Mouse (Mus musculus): ENCODE measurements around the gene Rxfp3. TPM values are rescaled to one million over a fixed set of nuclear protein-coding genes. Genes with fewer than 3 reads are reported as not detected.
A peak's percentile ranks its signal among the peaks of the same experiment; 100 is the strongest.

Rxfp3 gene
- total RNA-seq, 1 experiment, result 0.13 TPM

- TF ChIP-seq MAFK (IDR thresholded peaks at IDR 0.05; ENCODE audit: insufficient read depth, low read depth, low read length) (no peak), CHD2 (IDR thresholded peaks at IDR 0.05; ENCODE audit: low read depth, low read length) (no peak), HCFC1 (IDR thresholded peaks at IDR 0.05; ENCODE audit: borderline replicate concordance, insufficient read depth, low read length) (no peak), ZNF384 (IDR thresholded peaks at IDR 0.05; ENCODE audit: low read depth, low read length) (no peak), ZC3H11A (IDR thresholded peaks at IDR 0.05; ENCODE audit: borderline replicate concordance, low read depth, low read length) (no peak)
- Histone ChIP-seq H3K9me3 (ENCODE audit: control insufficient read depth, insufficient read depth, low read depth, low read length) (no peaks in the 10 kb centered on the region), H3K36me3 (ENCODE audit: control insufficient read depth, insufficient read depth, low read length, poor library complexity, severe bottlenecking) (no peaks in the 10 kb centered on the region), H3K9ac (ENCODE audit: insufficient read depth, low read depth, low read length, poor library complexity, severe bottlenecking) (no peak overlapping the region), H3K4me3 (ENCODE audit: insufficient read depth in 1 of 2, low read depth in 1 of 2, low read length in 2 of 2, poor library complexity in 1 of 2, severe bottlenecking in 1 of 2) (no peak overlapping the region), H3K27ac (ENCODE audit: insufficient read depth, low read depth, low read length, poor library complexity, severe bottlenecking) (no peak overlapping the region), H3K4me1 (ENCODE audit: control insufficient read depth in 2 of 2, insufficient read depth in 2 of 2, low read length in 2 of 2, poor library complexity in 1 of 2) (no peaks in the 10 kb centered on the region)
- in situ Hi-C loops (cut with MboI; ENCODE audit: low sequenced_read_pairs in 2 of 2, unreplicated experiment in 2 of 2), result no loop called here
- no peak for DNase-seq (ENCODE audit: low read depth, low spot score)
Measured at GRCm38 (mm10) chr15:11010976-11011548, 26.7 kb downstream of the Rxfp3 start.

- Histone ChIP-seq H3K4me1 (ENCODE audit: control insufficient read depth in 2 of 2, insufficient read depth in 2 of 2, low read length in 2 of 2, poor library complexity in 1 of 2) (no peaks in the 10 kb centered on the region), H3K9ac (ENCODE audit: insufficient read depth, low read depth, low read length, poor library complexity, severe bottlenecking) (no peak overlapping the region), H3K36me3 (ENCODE audit: control insufficient read depth, insufficient read depth, low read length, poor library complexity, severe bottlenecking) (no peaks in the 10 kb centered on the region), H3K4me3 (ENCODE audit: insufficient read depth in 1 of 2, low read depth in 1 of 2, low read length in 2 of 2, poor library complexity in 1 of 2, severe bottlenecking in 1 of 2) (no peak overlapping the region), H3K9me3 (ENCODE audit: control insufficient read depth, insufficient read depth, low read depth, low read length) (no peaks in the 10 kb centered on the region), H3K27ac (ENCODE audit: insufficient read depth, low read depth, low read length, poor library complexity, severe bottlenecking) (no peak overlapping the region)
- TF ChIP-seq CHD2 (IDR thresholded peaks at IDR 0.05; ENCODE audit: low read depth, low read length) (no peak), ZC3H11A (IDR thresholded peaks at IDR 0.05; ENCODE audit: borderline replicate concordance, low read depth, low read length) (peak; percentile 35; the same call in 1 of the 2 replicates)
- DNase-seq (ENCODE audit: low read depth, low spot score), result peak; percentile 20
- in situ Hi-C loops (cut with MboI; ENCODE audit: low sequenced_read_pairs in 2 of 2, unreplicated experiment in 2 of 2), result no loop called here
Measured at GRCm38 (mm10) chr15:11008756-11009155, 29.0 kb downstream of the Rxfp3 start.

- H3K9me3 ChIP-seq (ENCODE audit: control insufficient read depth, insufficient read depth, low read depth, low read length), result no peaks in the 10 kb centered on the region
- TF ChIP-seq ZC3H11A (IDR thresholded peaks at IDR 0.05; ENCODE audit: borderline replicate concordance, low read depth, low read length), result no peak
- TF ChIP-seq MAFK (IDR thresholded peaks at IDR 0.05; ENCODE audit: insufficient read depth, low read depth, low read length), result no peak
- TF ChIP-seq CHD2 (IDR thresholded peaks at IDR 0.05; ENCODE audit: low read depth, low read length), result no peak
- TF ChIP-seq HCFC1 (IDR thresholded peaks at IDR 0.05; ENCODE audit: borderline replicate concordance, insufficient read depth, low read length), result no peak
- no peak for TF ChIP-seq ZNF384 (IDR thresholded peaks at IDR 0.05; ENCODE audit: low read depth, low read length)
- no peak for DNase-seq (ENCODE audit: low read depth, low spot score)
Measured at GRCm38 (mm10) chr15:11004646-11005045, 33.1 kb downstream of the Rxfp3 start.

DNA sequence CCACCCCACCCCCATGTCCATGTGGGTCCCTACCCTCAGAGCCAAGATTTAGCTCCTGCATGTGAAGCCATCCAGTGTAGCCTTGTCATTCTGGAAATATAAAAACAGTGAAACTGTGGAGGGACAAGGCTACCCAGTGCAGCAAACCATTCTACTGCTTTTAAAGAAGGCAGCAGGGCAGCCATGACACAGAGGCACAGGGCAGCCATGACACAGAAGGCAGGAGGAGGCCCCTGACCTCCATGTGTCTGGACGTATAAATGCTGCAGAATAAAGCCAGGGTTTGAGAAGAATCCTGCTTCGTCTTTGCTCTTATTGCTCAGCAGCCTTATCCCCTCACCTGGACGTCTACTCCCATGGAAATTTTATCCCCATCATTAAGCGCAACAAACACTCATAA is 34.0 kb downstream of the Rxfp3 start:
- H3K36me3 ChIP-seq (ENCODE audit: control insufficient read depth, insufficient read depth, low read length, poor library complexity, severe bottlenecking), result no peaks in the 10 kb centered on the region
- in situ Hi-C loops (cut with MboI; ENCODE audit: low sequenced_read_pairs in 2 of 2, unreplicated experiment in 2 of 2), result no loop called here
- H3K4me1 ChIP-seq (ENCODE audit: control insufficient read depth in 2 of 2, insufficient read depth in 2 of 2, low read length in 2 of 2, poor library complexity in 1 of 2), result 0 out of 4 replicates have a peak, but pooled peaks cover 0 to 2% of the 10 kb centered on the region in 2 experiments
- no peak overlapping the region for H3K27ac ChIP-seq (ENCODE audit: insufficient read depth, low read depth, low read length, poor library complexity, severe bottlenecking)
- H3K9ac ChIP-seq (ENCODE audit: insufficient read depth, low read depth, low read length, poor library complexity, severe bottlenecking), result no peak overlapping the region
- H3K4me3 ChIP-seq (ENCODE audit: insufficient read depth in 1 of 2, low read depth in 1 of 2, low read length in 2 of 2, poor library complexity in 1 of 2, severe bottlenecking in 1 of 2), result no peak overlapping the region
- H3K9me3 ChIP-seq (ENCODE audit: control insufficient read depth, insufficient read depth, low read depth, low read length), result no peaks in the 10 kb centered on the region
- no peak for DNase-seq (ENCODE audit: low read depth, low spot score)
- TF ChIP-seq MAFK (IDR thresholded peaks at IDR 0.05; ENCODE audit: insufficient read depth, low read depth, low read length) (no peak), ZNF384 (IDR thresholded peaks at IDR 0.05; ENCODE audit: low read depth, low read length) (no peak), HCFC1 (IDR thresholded peaks at IDR 0.05; ENCODE audit: borderline replicate concordance, insufficient read depth, low read length) (no peak), ZC3H11A (IDR thresholded peaks at IDR 0.05; ENCODE audit: borderline replicate concordance, low read depth, low read length) (no peak), CHD2 (IDR thresholded peaks at IDR 0.05; ENCODE audit: low read depth, low read length) (no peak)

More at GRCm38 (mm10) chr15:11004646-11005045, 33.1 kb downstream of the Rxfp3 start:
- 0 out of 4 replicates have a peak, but pooled peaks cover 0 to 2% of the 10 kb centered on the region in 2 experiments for H3K4me1 ChIP-seq (ENCODE audit: control insufficient read depth in 2 of 2, insufficient read depth in 2 of 2, low read length in 2 of 2, poor library complexity in 1 of 2)
- H3K4me3 ChIP-seq (ENCODE audit: insufficient read depth in 1 of 2, low read depth in 1 of 2, low read length in 2 of 2, poor library complexity in 1 of 2, severe bottlenecking in 1 of 2), result no peak overlapping the region
- H3K9ac ChIP-seq (ENCODE audit: insufficient read depth, low read depth, low read length, poor library complexity, severe bottlenecking), result no peak overlapping the region
- no peaks in the 10 kb centered on the region for H3K36me3 ChIP-seq (ENCODE audit: control insufficient read depth, insufficient read depth, low read length, poor library complexity, severe bottlenecking)
- in situ Hi-C loops (cut with MboI; ENCODE audit: low sequenced_read_pairs in 2 of 2, unreplicated experiment in 2 of 2), result no loop called here
- H3K27ac ChIP-seq (ENCODE audit: insufficient read depth, low read depth, low read length, poor library complexity, severe bottlenecking), result no peak overlapping the region

GRCm38 (mm10) chr15:11000421-11000820 is 37.4 kb downstream of the Rxfp3 start, which contains the start of gene Slc45a2:
Slc45a2 (plus strand) TSS chr15:11000721.
- H3K27ac ChIP-seq (ENCODE audit: insufficient read depth, low read depth, low read length, poor library complexity, severe bottlenecking), result no peak within 1 kb of the TSS
- 0 out of 4 replicates have a peak, but pooled peaks cover 0 to 2% of the 10 kb centered on the region in 2 experiments for H3K4me1 ChIP-seq (ENCODE audit: control insufficient read depth in 2 of 2, insufficient read depth in 2 of 2, low read length in 2 of 2, poor library complexity in 1 of 2)
- H3K9ac ChIP-seq (ENCODE audit: insufficient read depth, low read depth, low read length, poor library complexity, severe bottlenecking), result no peak within 1 kb of the TSS
- in situ Hi-C loops (cut with MboI; ENCODE audit: low sequenced_read_pairs in 2 of 2, unreplicated experiment in 2 of 2), result no loop called here
- no peaks in the 10 kb centered on the region for H3K9me3 ChIP-seq (ENCODE audit: control insufficient read depth, insufficient read depth, low read depth, low read length)
- no peak for DNase-seq (ENCODE audit: low read depth, low spot score)
- no peaks in the 10 kb centered on the region for H3K36me3 ChIP-seq (ENCODE audit: control insufficient read depth, insufficient read depth, low read length, poor library complexity, severe bottlenecking)
- H3K4me3 ChIP-seq (ENCODE audit: insufficient read depth in 1 of 2, low read depth in 1 of 2, low read length in 2 of 2, poor library complexity in 1 of 2, severe bottlenecking in 1 of 2), result no peak within 1 kb of the TSS
- no peak for TF ChIP-seq CHD2 (IDR thresholded peaks at IDR 0.05; ENCODE audit: low read depth, low read length)
- no peak for TF ChIP-seq MAFK (IDR thresholded peaks at IDR 0.05; ENCODE audit: insufficient read depth, low read depth, low read length)
- no peak for TF ChIP-seq ZNF384 (IDR thresholded peaks at IDR 0.05; ENCODE audit: low read depth, low read length)
- TF ChIP-seq ZC3H11A (IDR thresholded peaks at IDR 0.05; ENCODE audit: borderline replicate concordance, low read depth, low read length), result no peak
- TF ChIP-seq HCFC1 (IDR thresholded peaks at IDR 0.05; ENCODE audit: borderline replicate concordance, insufficient read depth, low read length), result no peak
